Mouse (Mus musculus): ENCODE measurements around the gene Gm19684.

GRCm38 (mm10) chr17:36083266-36083869 lies 38.1 kb upstream of the Gm19684 start:
- TF ChIP-seq CTCF (IDR thresholded peaks at IDR 0.05; ENCODE audit: low read depth) (no peak), EP300 (IDR thresholded peaks at IDR 0.05; ENCODE audit: low read depth) (no peak)
